In the genomic region with DNA sequence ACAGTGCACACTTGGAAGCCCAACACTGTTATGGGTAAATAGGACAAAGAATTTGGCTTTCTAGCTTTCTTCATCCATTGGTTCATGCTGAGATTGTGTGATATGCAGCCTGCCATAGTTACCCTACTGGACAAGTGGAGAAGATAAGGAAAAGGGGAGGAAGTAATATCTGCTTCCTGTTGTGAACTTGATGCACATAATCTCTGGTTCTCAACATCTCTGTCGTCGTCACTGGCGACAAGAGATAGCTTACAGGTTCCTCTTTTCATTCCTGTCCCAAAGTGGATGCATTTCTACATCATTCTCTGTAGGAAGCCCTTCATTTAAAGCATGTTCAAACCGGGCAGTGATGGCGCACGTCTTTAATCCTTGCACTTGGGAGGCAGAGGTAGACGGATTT, we compare ENCODE assay signal across 26 mouse cellular contexts.
DNase-seq lines count a peak whose midpoint lies in the region; ATAC-seq and TF ChIP-seq lines count a peak whose summit lies in the region.
"Had no signal": no experiment of that assay in that cellular context is flagged by ENCODE, and none has a peak within 500 bp of the region (broad histone marks: within the 10 kb centered on the region; RNA-seq: fewer than 3 reads in every experiment).

No protein-coding gene starts in this region.

- 87% methylated on average over 7 of the region's 7 CpGs for WGBS in lung, embryonic 14.5 days
- 88% methylated on average over 7 of the region's 7 CpGs for WGBS in lung, postnatal 0 days
- WGBS in kidney, embryonic 14.5 days: 93% methylated on average over 7 of the region's 7 CpGs
- WGBS in kidney, embryonic 15.5 days: 92% methylated on average over 7 of the region's 7 CpGs

- no peak overlapping the region for H3K9ac ChIP-seq in lung, embryonic 14.5 days
- H3K9ac ChIP-seq in lung, postnatal 0 days (replicated peaks; ENCODE audit: low read depth): no peak overlapping the region
- no peak overlapping the region for H3K9ac ChIP-seq in kidney, embryonic 14.5 days (ENCODE audit: low read depth, low read length)
- no peak overlapping the region for H3K9ac ChIP-seq in kidney, embryonic 15.5 days
- H3K9ac ChIP-seq: embryonic facial prominence, embryonic 12.5 days; embryonic facial prominence, embryonic 15.5 days; forebrain, postnatal 0 days; heart, embryonic 12.5 days; heart, embryonic 15.5 days; hindbrain, embryonic 12.5 days; hindbrain, embryonic 15.5 days had no signal

- H3K4me3 ChIP-seq in lung, embryonic 14.5 days (ENCODE audit: low read depth, low read length): no peak overlapping the region
- H3K4me3 ChIP-seq in lung, postnatal 0 days (ENCODE audit: low read depth, low read length): no peak overlapping the region
- no peak overlapping the region for H3K4me3 ChIP-seq in kidney, embryonic 14.5 days (ENCODE audit: low read length)
- H3K4me3 ChIP-seq in kidney, embryonic 15.5 days (replicated peaks): no peak overlapping the region
- H3K4me3 ChIP-seq: embryonic facial prominence, embryonic 12.5 days; embryonic facial prominence, embryonic 15.5 days; gastrocnemius, adult 2 months; heart, embryonic 12.5 days; heart, embryonic 15.5 days; hindbrain, embryonic 12.5 days; hindbrain, embryonic 15.5 days had no signal

- H3K36me3 ChIP-seq in lung, embryonic 14.5 days (ENCODE audit: insufficient read depth): no peaks in the 10 kb centered on the region
- no peaks in the 10 kb centered on the region for H3K36me3 ChIP-seq in lung, postnatal 0 days (ENCODE audit: insufficient read depth, low read length)
- no peaks in the 10 kb centered on the region for H3K36me3 ChIP-seq in kidney, embryonic 14.5 days (ENCODE audit: control insufficient read depth, insufficient read depth, low read length)
- no peaks in the 10 kb centered on the region for H3K36me3 ChIP-seq in kidney, embryonic 15.5 days
- H3K36me3 ChIP-seq: embryonic facial prominence, embryonic 12.5 days; embryonic facial prominence, embryonic 15.5 days; heart, embryonic 12.5 days; heart, embryonic 15.5 days; hindbrain, embryonic 12.5 days; hindbrain, embryonic 15.5 days had no signal

- no peak for DNase-seq in lung, embryonic 14.5 days
- no peak for DNase-seq in lung, postnatal 0 days (ENCODE audit: low spot score)
- DNase-seq in ovary, postnatal 10 days (ENCODE audit: low spot score): no peak
- DNase-seq in adrenal gland, postnatal 36 days: no peak
- DNase-seq: adrenal gland, adult 2 months; adrenal gland, postnatal 14 days; cerebellum, adult 11-12 months; cerebellum, adult 9-10 months; cerebellum, postnatal 14 days; forebrain, postnatal 0 days; gastrocnemius, adult 2 months; gastrocnemius, postnatal 14 days; heart, adult 18-20 months; heart, postnatal 10 days; heart, postnatal 36 days had no signal

- H3K27me3 ChIP-seq in lung, embryonic 14.5 days (ENCODE audit: insufficient read depth, low read length): no peaks in the 10 kb centered on the region
- no peaks in the 10 kb centered on the region for H3K27me3 ChIP-seq in lung, postnatal 0 days (replicated peaks; ENCODE audit: insufficient read depth, low read length)
- H3K27me3 ChIP-seq in kidney, embryonic 14.5 days (ENCODE audit: control insufficient read depth, insufficient read depth, low read length): no peaks in the 10 kb centered on the region
- no peaks in the 10 kb centered on the region for H3K27me3 ChIP-seq in kidney, embryonic 15.5 days
- H3K27me3 ChIP-seq: embryonic facial prominence, embryonic 12.5 days; embryonic facial prominence, embryonic 15.5 days; heart, embryonic 12.5 days; heart, embryonic 15.5 days; hindbrain, embryonic 12.5 days; hindbrain, embryonic 15.5 days had no signal

- 0 out of 2 replicates have a peak, but pooled peaks have one; percentile 3 for TF ChIP-seq CTCF in lung, embryonic 14.5 days (IDR thresholded peaks at IDR 0.05; ENCODE audit: low read depth)
- no peak for TF ChIP-seq CTCF in lung, postnatal 0 days (IDR thresholded peaks at IDR 0.05)

- no peak for TF ChIP-seq EP300 in lung, postnatal 0 days (IDR thresholded peaks at IDR 0.05)

- H3K4me1 ChIP-seq in lung, embryonic 14.5 days (ENCODE audit: insufficient read depth): no peaks in the 10 kb centered on the region
- no peaks in the 10 kb centered on the region for H3K4me1 ChIP-seq in lung, postnatal 0 days (ENCODE audit: insufficient read depth, low read depth, low read length)
- H3K4me1 ChIP-seq in kidney, embryonic 14.5 days (ENCODE audit: control insufficient read depth, insufficient read depth, low read length): no peaks in the 10 kb centered on the region
- no peaks in the 10 kb centered on the region for H3K4me1 ChIP-seq in kidney, embryonic 15.5 days
- H3K4me1 ChIP-seq: embryonic facial prominence, embryonic 15.5 days; heart, embryonic 12.5 days; heart, embryonic 15.5 days; hindbrain, embryonic 12.5 days; hindbrain, embryonic 15.5 days had no signal

- H3K4me2 ChIP-seq in lung, embryonic 14.5 days: no peak overlapping the region
- no peak overlapping the region for H3K4me2 ChIP-seq in lung, postnatal 0 days (replicated peaks; ENCODE audit: low read depth, low read length)
- H3K4me2 ChIP-seq in kidney, embryonic 14.5 days (replicated peaks; ENCODE audit: low read depth, low read length): no peak overlapping the region
- H3K4me2 ChIP-seq in kidney, embryonic 15.5 days: no peak overlapping the region
- H3K4me2 ChIP-seq: embryonic facial prominence, embryonic 12.5 days; embryonic facial prominence, embryonic 15.5 days; heart, embryonic 12.5 days; heart, embryonic 15.5 days; hindbrain, embryonic 12.5 days; hindbrain, embryonic 15.5 days had no signal

- no peaks in the 10 kb centered on the region for H3K9me3 ChIP-seq in lung, embryonic 14.5 days (ENCODE audit: low read depth, low read length)
- no peaks in the 10 kb centered on the region for H3K9me3 ChIP-seq in lung, postnatal 0 days (ENCODE audit: low read length)
- H3K9me3 ChIP-seq in kidney, embryonic 14.5 days (ENCODE audit: control insufficient read depth, low read length): no peaks in the 10 kb centered on the region
- H3K9me3 ChIP-seq in kidney, embryonic 15.5 days (replicated peaks): no peaks in the 10 kb centered on the region
- H3K9me3 ChIP-seq: embryonic facial prominence, embryonic 12.5 days; embryonic facial prominence, embryonic 15.5 days; heart, embryonic 12.5 days; heart, embryonic 15.5 days; hindbrain, embryonic 12.5 days; hindbrain, embryonic 15.5 days had no signal

- no peak for ATAC-seq in lung, embryonic 14.5 days (ENCODE audit: insufficient read depth)
- ATAC-seq in lung, postnatal 0 days: no peak
- peak; percentile 91 for ATAC-seq in common myeloid progenitor, adult 5-6 weeks (replicated peaks; ENCODE audit: low read depth, poor library complexity, severe bottlenecking)
- peak; percentile 27; the same call in 1 of the 2 replicates for ATAC-seq in megakaryocyte, adult 5-6 weeks (ENCODE audit: poor library complexity, severe bottlenecking)
- no peak for ATAC-seq in kidney, embryonic 14.5 days (ENCODE audit: low FRiP score, low TSS enrichment)
- no peak for ATAC-seq in kidney, embryonic 15.5 days (replicated peaks; ENCODE audit: low FRiP score)
- ATAC-seq: forebrain, embryonic 14.5 days; forebrain, postnatal 0 days had no signal

- no peak overlapping the region for H3K27ac ChIP-seq in lung, embryonic 14.5 days (ENCODE audit: low read depth)
- no peak overlapping the region for H3K27ac ChIP-seq in lung, postnatal 0 days (ENCODE audit: low read length)
- no peak overlapping the region for H3K27ac ChIP-seq in kidney, embryonic 14.5 days (ENCODE audit: low read depth, low read length)
- no peak overlapping the region for H3K27ac ChIP-seq in kidney, embryonic 15.5 days
- H3K27ac ChIP-seq: embryonic facial prominence, embryonic 12.5 days; embryonic facial prominence, embryonic 15.5 days; gastrocnemius, adult 2 months; heart, embryonic 15.5 days; hindbrain, embryonic 12.5 days; hindbrain, embryonic 15.5 days had no signal

Comparison
In these comparisons a context has a peak if more than half of its experiments do, and no peak if none do; other contexts are left out.
1. ATAC-seq: peak in common myeloid progenitor, adult 5-6 weeks (single experiment) and megakaryocyte, adult 5-6 weeks (single experiment); none in lung, embryonic 14.5 days (single experiment), lung, postnatal 0 days (single experiment), kidney, embryonic 14.5 days (single experiment) and kidney, embryonic 15.5 days (single experiment).